Mouse (Mus musculus): ENCODE data around the gene Rpap3. TPM values are rescaled to one million over a fixed set of nuclear protein-coding genes. Genes with fewer than 3 reads are reported as not detected.
A peak's percentile ranks its signal among the peaks of the same experiment; 100 is the strongest.
"Not testable (repeated sequence)": the region's sequence is repeated elsewhere in the genome, so short reads cannot be mapped to it uniquely, and the experiment has no call there.

The Rpap3 gene
- polyA plus RNA-seq, 1 experiment from 2014 or later, result 40.2 TPM

- Histone ChIP-seq H3K4me1 (peaks cover 8% of the 10 kb centered on the region), H3K4me3 (no peak overlapping the region), H3K27ac (replicated peaks) (no peak overlapping the region), H3K9me3 (no peaks in the 10 kb centered on the region), H3K27me3 (replicated peaks; ENCODE audit: low read depth, poor library complexity, severe bottlenecking) (no peaks in the 10 kb centered on the region), H3K36me3 (replicated peaks) (peaks cover 81% of the 10 kb centered on the region)
- 93% methylated on average over 4 of the region's 4 CpGs for WGBS
- no peak for DNase-seq (ENCODE audit: low spot score)
Measured at GRCm38 (mm10) chr15:97674423-97674822, 31.2 kb downstream of the Rpap3 start.

DNA sequence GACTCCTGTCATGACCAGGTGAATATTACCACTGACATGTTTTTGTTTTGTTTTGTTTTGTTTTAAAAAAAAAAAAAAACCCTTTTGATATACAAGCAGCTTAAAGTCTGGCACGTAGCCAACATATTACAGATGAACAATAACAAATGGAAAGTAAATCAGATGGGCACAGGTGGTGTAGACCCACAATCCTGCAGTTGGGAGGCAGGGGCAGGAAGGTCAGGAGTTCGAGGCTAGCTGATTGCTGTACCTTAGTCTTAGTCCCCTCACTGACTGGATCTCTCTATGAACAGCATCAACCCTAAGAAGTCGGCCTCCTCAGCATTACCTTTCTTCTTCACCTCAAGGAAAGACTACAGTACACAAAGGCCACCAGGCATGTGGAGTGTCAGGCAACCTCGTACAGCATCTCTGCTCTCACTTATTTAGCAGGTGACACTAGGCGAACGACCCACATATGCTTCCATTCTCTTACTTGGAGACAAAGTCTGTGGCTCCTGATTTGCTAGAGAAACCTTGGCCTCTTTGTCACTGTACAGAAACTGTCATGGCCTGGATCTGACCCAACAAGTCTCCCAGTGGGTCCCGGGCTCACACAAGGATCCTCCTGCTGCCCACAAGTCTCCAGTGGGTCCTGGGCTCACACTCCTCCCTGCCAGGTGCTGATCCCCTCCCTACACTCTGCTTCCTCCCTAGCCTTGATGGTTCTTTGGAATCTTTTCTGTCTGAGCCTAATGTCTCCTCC lies 32.2 kb downstream of the Rpap3 start:
- no peak for DNase-seq (ENCODE audit: low spot score)
- H3K9me3 ChIP-seq, result no peaks in the 10 kb centered on the region
- H3K27ac ChIP-seq (replicated peaks), result no peak overlapping the region
- H3K4me3 ChIP-seq, result no peak overlapping the region
- H3K36me3 ChIP-seq (replicated peaks), result peaks cover 74% of the 10 kb centered on the region
- no peaks in the 10 kb centered on the region for H3K27me3 ChIP-seq (replicated peaks; ENCODE audit: low read depth, poor library complexity, severe bottlenecking)
- peaks cover 8% of the 10 kb centered on the region for H3K4me1 ChIP-seq
- WGBS, result 93% methylated on average over 7 of the region's 7 CpGs

DNA sequence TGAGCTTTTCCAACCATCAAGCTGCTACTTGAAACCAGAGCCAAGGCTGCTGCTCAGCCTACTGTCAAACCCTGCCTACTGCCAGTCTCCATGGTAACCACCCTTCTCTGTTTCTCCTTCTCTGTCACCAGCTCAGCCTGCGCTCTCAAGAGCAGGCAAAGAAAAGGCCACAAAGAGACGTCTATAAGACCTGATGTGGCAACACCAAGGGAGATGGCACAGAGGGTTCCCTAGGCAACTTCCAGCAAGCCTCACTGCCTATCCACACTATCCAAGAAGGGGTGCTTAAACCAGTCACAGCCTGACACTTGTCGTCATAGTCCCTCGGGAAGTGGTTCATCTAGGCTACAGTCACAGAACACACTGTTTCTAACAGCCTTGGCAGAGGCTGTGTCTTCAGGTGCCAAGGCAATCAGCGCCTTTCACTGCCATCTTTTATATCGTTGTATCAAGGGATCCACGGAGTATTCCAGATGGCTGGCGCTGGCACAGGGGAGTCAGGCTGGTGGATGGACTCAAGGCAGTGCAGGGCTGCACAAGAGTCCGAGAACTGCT lies 33.3 kb downstream of the Rpap3 start:
- H3K27ac ChIP-seq (replicated peaks), result no peak overlapping the region
- peaks cover 63% of the 10 kb centered on the region for H3K36me3 ChIP-seq (replicated peaks)
- no peaks in the 10 kb centered on the region for H3K27me3 ChIP-seq (replicated peaks; ENCODE audit: low read depth, poor library complexity, severe bottlenecking)
- 79% methylated on average over 9 of the region's 9 CpGs for WGBS
- DNase-seq (ENCODE audit: low spot score), result no peak
- H3K4me3 ChIP-seq, result no peak overlapping the region
- H3K9me3 ChIP-seq, result no peaks in the 10 kb centered on the region
- H3K4me1 ChIP-seq, result peaks cover 8% of the 10 kb centered on the region

- H3K9me3 ChIP-seq, result no peaks in the 10 kb centered on the region
- no peaks in the 10 kb centered on the region for H3K27me3 ChIP-seq (replicated peaks; ENCODE audit: low read depth, poor library complexity, severe bottlenecking)
- peaks cover 46% of the 10 kb centered on the region for H3K36me3 ChIP-seq (replicated peaks)
- WGBS, result 82% methylated on average over 6 of the region's 6 CpGs
- no peak overlapping the region for H3K27ac ChIP-seq (replicated peaks)
- peaks cover 8% of the 10 kb centered on the region for H3K4me1 ChIP-seq
- H3K4me3 ChIP-seq, result no peak overlapping the region
- DNase-seq (ENCODE audit: low spot score), result no peak
Measured at GRCm38 (mm10) chr15:97670554-97670953, 35.1 kb downstream of the Rpap3 start.

DNA sequence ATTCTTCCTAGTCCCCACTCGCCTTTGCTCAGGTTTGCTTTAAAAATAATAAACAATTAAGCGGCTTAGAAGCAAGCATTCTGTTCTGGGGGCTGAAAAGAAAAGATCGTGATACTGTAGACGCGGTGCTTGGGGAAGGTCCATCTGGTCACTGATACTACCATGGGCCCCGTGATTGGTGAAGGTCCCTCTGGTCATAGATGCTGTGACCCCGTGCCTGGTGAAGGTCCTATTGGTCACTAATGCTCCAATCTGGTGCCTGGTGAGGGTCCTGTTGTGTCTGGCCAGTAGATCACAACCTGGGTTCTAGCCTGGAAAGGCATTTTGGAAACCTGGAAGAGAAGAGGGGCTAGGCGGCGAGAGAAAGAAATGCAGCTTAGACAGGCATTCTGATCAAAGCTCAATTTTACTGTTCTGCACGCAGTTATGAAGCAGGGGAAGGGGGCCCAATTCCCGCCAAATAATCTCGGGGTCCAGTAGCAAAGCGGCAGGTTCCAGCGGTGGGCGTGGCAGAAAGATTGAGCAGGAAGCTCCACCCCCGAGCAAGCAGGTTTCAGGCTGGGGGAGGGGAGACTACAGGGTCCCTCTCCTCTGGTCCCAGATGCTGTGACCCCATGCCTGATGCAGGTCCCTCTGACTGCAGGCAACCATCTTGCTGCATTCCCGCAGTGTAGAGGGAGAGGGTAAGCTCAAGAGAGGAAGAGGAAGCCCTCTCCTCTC lies 37.3 kb downstream of the Rpap3 start:
- not testable (repeated sequence) for DNase-seq (ENCODE audit: low spot score); H3K9me3 ChIP-seq; H3K4me3 ChIP-seq; H3K27me3 ChIP-seq (replicated peaks; ENCODE audit: low read depth, poor library complexity, severe bottlenecking)
- peaks cover 23% of the 10 kb centered on the region for H3K36me3 ChIP-seq (replicated peaks)
- 74% methylated on average over 17 of the region's 17 CpGs for WGBS
- peak overlapping the region; percentile 67; the same call in 1 of the 2 replicates for H3K27ac ChIP-seq (replicated peaks)
- peaks cover 12% of the 10 kb centered on the region for H3K4me1 ChIP-seq

DNA sequence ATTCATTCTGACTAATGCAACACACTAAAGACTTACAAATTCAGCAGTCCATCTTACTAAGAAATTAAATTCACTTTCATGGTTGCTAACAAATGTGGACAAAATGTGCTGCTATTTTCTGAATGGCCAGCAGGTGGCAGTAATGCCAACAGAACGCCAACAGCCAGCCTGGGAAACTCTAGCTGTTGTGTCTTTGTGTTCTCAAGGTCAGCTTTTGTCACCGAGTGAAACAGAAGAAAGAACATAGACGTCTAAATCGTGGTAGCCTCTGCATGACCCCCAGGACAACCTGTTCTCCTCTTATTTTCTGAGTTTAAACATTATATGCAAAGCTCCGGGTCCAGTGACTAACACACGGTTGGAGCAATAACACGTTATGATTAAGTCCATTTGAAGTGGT lies 38.2 kb downstream of the Rpap3 start:
- Histone ChIP-seq H3K27ac (replicated peaks) (peak overlapping the region; percentile 67), H3K4me1 (peaks cover 11% of the 10 kb centered on the region), H3K36me3 (replicated peaks) (peaks cover 16% of the 10 kb centered on the region), H3K27me3 (replicated peaks; ENCODE audit: low read depth, poor library complexity, severe bottlenecking) (no peaks in the 10 kb centered on the region), H3K4me3 (no peak overlapping the region), H3K9me3 (no peaks in the 10 kb centered on the region)
- 35% methylated on average over 7 of the region's 7 CpGs for WGBS
- DNase-seq (ENCODE audit: low spot score), result peak; percentile 79

DNA sequence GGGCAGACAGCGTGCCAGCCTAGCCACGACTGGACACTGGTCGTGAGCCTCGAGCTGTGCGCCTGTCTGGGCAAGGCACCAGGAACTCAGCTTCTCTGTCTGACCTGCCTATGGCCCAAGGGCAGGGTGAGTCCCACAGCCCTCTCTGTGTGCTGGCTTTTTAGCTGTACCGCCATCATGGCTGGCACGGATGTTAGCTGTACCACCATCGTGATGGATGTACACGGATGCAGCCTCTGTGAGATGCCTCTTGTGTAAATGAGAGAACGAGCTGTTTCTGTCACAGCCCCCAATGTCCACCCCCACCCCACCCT lies 39.2 kb downstream of the Rpap3 start:
- no peak for DNase-seq (ENCODE audit: low spot score)
- Histone ChIP-seq H3K9me3 (no peaks in the 10 kb centered on the region), H3K27me3 (replicated peaks; ENCODE audit: low read depth, poor library complexity, severe bottlenecking) (no peaks in the 10 kb centered on the region), H3K4me1 (peaks cover 4% of the 10 kb centered on the region; the same call in 1 of the 2 replicates), H3K4me3 (no peak overlapping the region), H3K27ac (replicated peaks) (no peak overlapping the region), H3K36me3 (replicated peaks) (peaks cover 6% of the 10 kb centered on the region; the same call in 1 of the 2 replicates)
- WGBS, result 87% methylated on average over 10 of the region's 10 CpGs

DNA sequence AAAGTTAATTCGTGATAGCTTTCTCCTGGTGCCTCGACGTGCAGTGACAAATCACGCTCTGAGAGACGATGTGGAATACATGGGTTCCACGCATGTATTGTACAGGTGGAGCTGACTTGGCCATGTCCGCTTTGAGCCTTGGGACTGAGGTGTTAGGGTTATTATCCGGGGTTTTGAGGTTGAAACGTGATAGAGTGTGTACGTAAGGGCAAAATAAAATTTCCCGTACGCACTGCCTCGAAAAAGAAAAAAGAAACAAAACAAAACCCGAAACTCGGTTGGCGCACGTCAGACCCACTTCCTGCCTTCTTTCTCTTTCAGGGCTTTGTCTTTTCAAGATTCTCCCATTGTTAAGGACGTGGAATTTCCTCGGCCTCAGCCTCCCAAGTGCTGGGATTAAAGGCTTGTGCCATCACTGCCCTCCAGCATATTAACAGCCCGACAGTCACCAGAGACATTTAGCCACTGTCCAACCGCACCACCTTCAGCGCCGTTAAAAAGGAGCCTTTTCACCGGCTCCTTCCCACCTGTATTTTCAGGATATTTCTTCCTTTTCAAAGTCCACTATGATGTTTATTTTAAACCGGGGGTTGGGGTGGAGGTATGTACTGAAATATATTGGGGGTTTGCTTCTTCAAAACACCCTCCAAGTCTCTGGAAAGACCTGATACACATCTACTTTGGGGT lies 39.7 kb downstream of the Rpap3 start:
- peaks cover 1% of the 10 kb centered on the region; the same call in 1 of the 2 replicates for H3K36me3 ChIP-seq (replicated peaks)
- DNase-seq (ENCODE audit: low spot score), result no peak
- H3K4me3 ChIP-seq, result no peak overlapping the region
- H3K4me1 ChIP-seq, result peaks cover 4% of the 10 kb centered on the region; the same call in 1 of the 2 replicates
- no peak overlapping the region for H3K27ac ChIP-seq (replicated peaks)
- H3K27me3 ChIP-seq (replicated peaks; ENCODE audit: low read depth, poor library complexity, severe bottlenecking), result no peaks in the 10 kb centered on the region
- 75% methylated on average over 25 of the region's 25 CpGs for WGBS
- H3K9me3 ChIP-seq, result no peaks in the 10 kb centered on the region

DNA sequence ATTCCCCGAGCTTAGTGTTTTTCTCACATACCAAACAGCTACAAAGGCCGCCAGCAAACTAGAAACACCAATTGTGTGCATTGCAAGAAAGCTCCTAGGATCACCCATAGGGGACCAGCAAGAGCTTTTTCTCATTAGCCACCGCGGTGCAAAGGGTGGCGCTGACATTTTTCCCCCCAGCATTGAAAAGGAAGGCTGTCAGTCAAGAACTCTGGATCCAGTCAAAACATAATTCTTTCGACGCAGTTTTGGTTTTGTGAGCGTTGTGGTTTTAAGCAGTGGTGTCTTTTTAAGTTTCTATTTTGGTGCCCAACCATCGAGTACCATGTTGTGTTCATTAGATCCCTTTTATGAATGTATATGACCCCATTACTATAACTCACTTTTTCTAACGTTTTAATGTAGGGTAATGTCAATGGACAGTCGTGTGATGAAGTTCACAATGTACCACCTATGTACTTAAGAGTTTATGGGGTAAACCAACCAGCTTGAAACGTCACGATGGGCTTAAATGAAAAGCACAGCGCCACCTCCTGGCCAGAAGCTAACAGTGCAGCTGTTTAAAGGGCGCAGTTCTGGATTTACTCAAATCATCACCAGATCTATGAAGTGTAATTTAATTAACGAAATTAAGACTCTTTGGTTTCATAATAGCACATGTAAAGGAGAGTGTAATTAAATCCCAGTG lies 40.5 kb downstream of the Rpap3 start:
- Histone ChIP-seq H3K9me3 (no peaks in the 10 kb centered on the region), H3K27me3 (replicated peaks; ENCODE audit: low read depth, poor library complexity, severe bottlenecking) (no peaks in the 10 kb centered on the region), H3K36me3 (replicated peaks) (no peaks in the 10 kb centered on the region), H3K4me1 (peaks cover 4% of the 10 kb centered on the region; the same call in 1 of the 2 replicates), H3K4me3 (no peak overlapping the region), H3K27ac (replicated peaks) (no peak overlapping the region)
- DNase-seq (ENCODE audit: low spot score), result no peak
- WGBS, result 65% methylated on average over 16 of the region's 16 CpGs

GRCm38 (mm10) chr15:97663750-97664406 lies 41.7 kb downstream of the Rpap3 start:
- 10% methylated on average over 19 of the region's 19 CpGs for WGBS
- peak overlapping the region; percentile 62; the same call in 1 of the 2 replicates for H3K27ac ChIP-seq (replicated peaks)
- no peaks in the 10 kb centered on the region for H3K36me3 ChIP-seq (replicated peaks)
- peak; percentile 73 for DNase-seq (ENCODE audit: low spot score)
- H3K4me3 ChIP-seq, result peak overlapping the region; percentile 60
- no peaks in the 10 kb centered on the region for H3K9me3 ChIP-seq
- peaks cover 4% of the 10 kb centered on the region; the same call in 1 of the 2 replicates for H3K4me1 ChIP-seq
- H3K27me3 ChIP-seq (replicated peaks; ENCODE audit: low read depth, poor library complexity, severe bottlenecking), result no peaks in the 10 kb centered on the region

GRCm38 (mm10) chr15:97658755-97659116 lies 46.9 kb downstream of the Rpap3 start:
- H3K27ac ChIP-seq (replicated peaks), result no peak overlapping the region
- H3K27me3 ChIP-seq (replicated peaks; ENCODE audit: low read depth, poor library complexity, severe bottlenecking), result no peaks in the 10 kb centered on the region
- no peaks in the 10 kb centered on the region for H3K9me3 ChIP-seq
- H3K4me3 ChIP-seq, result no peak overlapping the region
- no peaks in the 10 kb centered on the region for H3K36me3 ChIP-seq (replicated peaks)
- H3K4me1 ChIP-seq, result peaks cover 12% of the 10 kb centered on the region
- no peak for DNase-seq (ENCODE audit: low spot score)
- WGBS, result 93% methylated on average over 8 of the region's 8 CpGs
